Mouse (Mus musculus): ENCODE data around the gene Bub1b. TPM values are rescaled to one million over a fixed set of nuclear protein-coding genes. Genes with fewer than 3 reads are reported as not detected.
"Not testable (repeated sequence)": the region's sequence is repeated elsewhere in the genome, so short reads cannot be mapped to it uniquely, and the experiment has no call there.

The Bub1b gene
- polyA plus RNA-seq (2021) = 44.8 TPM

GRCm38 (mm10) chr2:118597673-118598568 lies at the start of gene Bub1b:
Gene Bub1b (plus strand): TSS chr2:118598211.
- POLR2A ChIA-PET = no interaction called here
- DNase-seq (ENCODE audit: low read depth, low spot score) (no peak), ATAC-seq (peak; percentile 35)
- H3K27me3 ChIP-seq = no peaks in the 10 kb centered on the region
- TF ChIP-seq CTCF (IDR thresholded peaks at IDR 0.05) = no peak
- in situ Hi-C loops (cut with MboI; ENCODE audit: low pct_unique_long_range_greater_than_20kb) = no loop called here
- CTCF ChIA-PET = interaction anchor here (1.1 kb wide), 1 partner anchor 10 kb away, joined by 3 read pairs; no protein-coding TSS in a partner anchor

- ATAC-seq = no peak
- TF ChIP-seq CTCF (IDR thresholded peaks at IDR 0.05) = no peak
- DNase-seq (ENCODE audit: low read depth, low spot score) = no peak
- in situ Hi-C loops (cut with MboI; ENCODE audit: low pct_unique_long_range_greater_than_20kb) = no loop called here
- ChIA-PET POLR2A (interaction anchor here (0.9 to 1.5 kb wide), 3 partner anchors 15 to 25 kb away, joined by 4 to 7 read pairs (median 5); no protein-coding TSS in a partner anchor), CTCF (interaction anchor here (1.1 to 4.3 kb wide), 4 partner anchors 20 to 62 kb away, joined by 3 to 25 read pairs (median 6); no protein-coding TSS in a partner anchor)
- H3K27me3 ChIP-seq = no peaks in the 10 kb centered on the region
Measured at GRCm38 (mm10) chr2:118548421-118549221, 49.4 kb upstream of the Bub1b start.

GRCm38 (mm10) chr2:118549507-118550473 lies 48.2 kb upstream of the Bub1b start, which contains the start of gene Bmf:
Gene Bmf (minus strand): TSS chr2:118549687.
- TF ChIP-seq CTCF (IDR thresholded peaks at IDR 0.05) = no peak
- ChIA-PET CTCF (interaction anchor here (1.1 to 1.8 kb wide), 2 partner anchors 24 to 63 kb away, joined by 4 to 9 read pairs; no protein-coding TSS in a partner anchor), POLR2A (interaction anchor here (0.9 to 1.5 kb wide), 3 partner anchors 9 to 26 kb away, joined by 4 to 5 read pairs (median 5); no protein-coding TSS in a partner anchor)
- in situ Hi-C loops (cut with MboI; ENCODE audit: low pct_unique_long_range_greater_than_20kb) = loop anchor here (5.0 kb wide), 1 partner anchor 53 kb away; no protein-coding TSS in a partner anchor
- H3K27me3 ChIP-seq = no peaks in the 10 kb centered on the region
- DNase-seq (ENCODE audit: low read depth, low spot score) (peak; percentile 90), ATAC-seq (peak; percentile 68)

GRCm38 (mm10) chr2:118551606-118552005 lies 46.4 kb upstream of the Bub1b start:
- no peak for TF ChIP-seq CTCF (IDR thresholded peaks at IDR 0.05)
- no peak for ATAC-seq
- in situ Hi-C loops (cut with MboI; ENCODE audit: low pct_unique_long_range_greater_than_20kb) = loop anchor here (5.0 kb wide), 1 partner anchor 51 kb away; no protein-coding TSS in a partner anchor
- DNase-seq (ENCODE audit: low read depth, low spot score) = no peak
- no peaks in the 10 kb centered on the region for H3K27me3 ChIP-seq
- ChIA-PET POLR2A (no interaction called here), CTCF (no interaction called here)

GRCm38 (mm10) chr2:118554356-118554990 lies 43.5 kb upstream of the Bub1b start:
- H3K27me3 ChIP-seq; POLR2A ChIA-PET; DNase-seq (ENCODE audit: low read depth, low spot score); ATAC-seq; CTCF ChIA-PET: not testable (repeated sequence)
- in situ Hi-C loops (cut with MboI; ENCODE audit: low pct_unique_long_range_greater_than_20kb) = loop anchor here (5.0 kb wide), 1 partner anchor 48 kb away; no protein-coding TSS in a partner anchor

- in situ Hi-C loops (cut with MboI; ENCODE audit: low pct_unique_long_range_greater_than_20kb) = no loop called here
- DNase-seq (ENCODE audit: low read depth, low spot score) (no peak), ATAC-seq (no peak)
- ChIA-PET POLR2A (interaction anchor here (0.5 to 1.7 kb wide), 2 partner anchors 8 to 241 kb away, joined by 5 read pairs; no protein-coding TSS in a partner anchor), CTCF (no interaction called here)
- no peak for TF ChIP-seq CTCF (IDR thresholded peaks at IDR 0.05)
- no peaks in the 10 kb centered on the region for H3K27me3 ChIP-seq
Measured at GRCm38 (mm10) chr2:118558426-118558825, 39.6 kb upstream of the Bub1b start.

GRCm38 (mm10) chr2:118562015-118562414 lies 36.0 kb upstream of the Bub1b start:
- CTCF ChIA-PET = no interaction called here
- no peak for DNase-seq (ENCODE audit: low read depth, low spot score)
- no peak for TF ChIP-seq CTCF (IDR thresholded peaks at IDR 0.05)
- POLR2A ChIA-PET = no interaction called here
- ATAC-seq = no peak
- in situ Hi-C loops (cut with MboI; ENCODE audit: low pct_unique_long_range_greater_than_20kb) = no loop called here
- no peaks in the 10 kb centered on the region for H3K27me3 ChIP-seq

GRCm38 (mm10) chr2:118562431-118562830 lies 35.6 kb upstream of the Bub1b start:
- in situ Hi-C loops (cut with MboI; ENCODE audit: low pct_unique_long_range_greater_than_20kb) = no loop called here
- no peak for TF ChIP-seq CTCF (IDR thresholded peaks at IDR 0.05)
- CTCF ChIA-PET = no interaction called here
- no peak for DNase-seq (ENCODE audit: low read depth, low spot score)
- ATAC-seq = no peak
- POLR2A ChIA-PET = no interaction called here
- H3K27me3 ChIP-seq = no peaks in the 10 kb centered on the region

GRCm38 (mm10) chr2:118567179-118567578 lies 30.8 kb upstream of the Bub1b start:
- DNase-seq (ENCODE audit: low read depth, low spot score) = no peak
- in situ Hi-C loops (cut with MboI; ENCODE audit: low pct_unique_long_range_greater_than_20kb) = no loop called here
- POLR2A ChIA-PET = no interaction called here
- CTCF ChIA-PET = interaction anchor here (0.7 kb wide), 1 partner anchor 22 kb away, joined by 3 read pairs; no protein-coding TSS in a partner anchor
- no peak for ATAC-seq
- no peak for TF ChIP-seq CTCF (IDR thresholded peaks at IDR 0.05)
- no peaks in the 10 kb centered on the region for H3K27me3 ChIP-seq

All from Patski (cell line).